Mouse (Mus musculus) liver, postnatal 0 days (tissue): ENCODE data around the gene Faah. TPM values are rescaled to one million over a fixed set of nuclear protein-coding genes. Genes with fewer than 3 reads are reported as not detected.

Experiments
- ATAC-seq: fragments of 200-750 bp; cut with Nextera tagmentation; 2 replicates; pipeline ENCODE4 v1.8.0; 2017; ENCODE audit warnings: mild to moderate bottlenecking, moderate library complexity
- DNase-seq: peaks from one replicate; pipeline ENCODE4 v3.0.0-alpha.2; 2016
- H3K27ac ChIP-seq: fragments of 300-500 bp; sonication (generic); 2 replicates; pipeline ENCODE4 v1.5.1; 2014; ENCODE audit warnings: antibody characterized with exemption, moderate library complexity, mild to moderate bottlenecking, low read depth
- H3K27me3 ChIP-seq: fragments of 300-500 bp; sonication (generic); 2 replicates; pipeline ENCODE4 v1.6.1; 2014; ENCODE audit warnings: low read length, control low read depth, mixed read lengths; ENCODE audit not compliant: insufficient read depth
- H3K36me3 ChIP-seq: fragments of 300-500 bp; sonication (generic); replicated peaks from 2 replicates; pipeline ENCODE4 v1.6.1; 2014; ENCODE audit warnings: mild to moderate bottlenecking, control low read depth, low read length, moderate library complexity, mixed read lengths; ENCODE audit not compliant: insufficient read depth
- H3K4me1 ChIP-seq: fragments of 300-500 bp; sonication (generic); 2 replicates; pipeline ENCODE4 v1.6.1; 2014; ENCODE audit warnings: antibody characterized with exemption, mild to moderate bottlenecking, control low read depth; ENCODE audit not compliant: insufficient read depth
- H3K4me2 ChIP-seq: fragments of 300-500 bp; sonication (generic); 2 replicates; pipeline ENCODE4 v1.6.1; 2014; ENCODE audit warnings: low read depth, mild to moderate bottlenecking, low read length, moderate library complexity, mixed read lengths
- H3K4me3 ChIP-seq: fragments of 300-500 bp; sonication (generic); 2 replicates; pipeline ENCODE4 v1.5.1; 2014; ENCODE audit warnings: low read depth, low read length
- H3K9ac ChIP-seq: fragments of 300-500 bp; sonication (generic); replicated peaks from 2 replicates; pipeline ENCODE4 v1.6.1; 2014; ENCODE audit warnings: mild to moderate bottlenecking, moderate library complexity
- H3K9me3 ChIP-seq: fragments of 300-500 bp; sonication (generic); 2 replicates; pipeline ENCODE4 v1.6.1; 2016; ENCODE audit warnings: mild to moderate bottlenecking, control low read depth, low read length, mixed read lengths
- CTCF ChIP-seq: sonication (generic); IDR thresholded peaks from 2 replicates; pipeline ENCODE4 v1.5.1; 2016; ENCODE audit warnings: antibody characterized with exemption, low read depth
- EP300 ChIP-seq: IDR thresholded peaks from 2 replicates; pipeline ENCODE4 v1.6.1; 2016; ENCODE audit warnings: antibody characterized with exemption, low read depth, mild to moderate bottlenecking
- WGBS: fragments of 180-500 bp; shearing (Covaris S2); extraction: QIAGEN DNeasy Blood & Tissue Kit; methylation state at CpG from one replicate; pipeline ENCODE4 v1.1.7; 2014; ENCODE audit not compliant: insufficient replicate concordance; 5-methylcytosine and 5-hydroxymethylcytosine counted together
- polyA plus RNA-seq: library from polyadenylated mRNA; unstranded; fragments of >200 nt; fragmentation: Nextera tagmentation; extraction: Ambion mirVana; gene quantifications from 2 replicates; pipeline ENCODE4 v1.2.1, GENCODE M21; 2015

Faah gene
- polyA plus RNA-seq, 1 experiment from 2014 or later, result 31.4 TPM

DNA sequence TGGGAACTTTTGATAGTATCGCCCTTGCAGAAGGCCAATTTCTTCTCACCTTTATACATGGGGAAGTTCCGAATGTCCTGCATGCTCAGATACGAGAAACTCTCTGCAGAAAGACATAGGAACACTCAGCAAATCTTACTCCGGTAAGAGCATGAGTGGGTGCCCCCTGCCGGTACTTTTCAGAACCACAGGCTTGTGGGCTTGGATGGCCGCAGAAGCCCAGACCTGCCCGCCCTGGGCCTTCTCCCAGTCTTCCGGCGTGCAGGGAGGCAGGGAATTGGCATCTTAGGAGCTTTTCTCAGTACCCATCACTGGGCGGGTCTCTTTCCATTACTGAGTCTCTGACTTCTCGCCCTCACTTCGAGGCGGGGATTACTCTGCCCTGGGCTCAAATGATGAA is 33.6 kb downstream of the Faah start:
- Histone ChIP-seq H3K27ac (no peak overlapping the region), H3K9ac (no peak overlapping the region), H3K4me3 (no peak overlapping the region), H3K9me3 (no peaks in the 10 kb centered on the region), H3K36me3 (no peaks in the 10 kb centered on the region), H3K4me1 (0 out of 2 replicates have a peak, but pooled peaks cover 8% of the 10 kb centered on the region), H3K4me2 (no peak overlapping the region), H3K27me3 (peaks cover 20% of the 10 kb centered on the region)
- under 1% methylated on average over 13 of the region's 13 CpGs for WGBS
- ATAC-seq (peak; percentile 44; the same call in 1 of the 2 replicates), DNase-seq (peak; percentile 86)
- TF ChIP-seq CTCF (peak; percentile 81), EP300 (no peak)

DNA sequence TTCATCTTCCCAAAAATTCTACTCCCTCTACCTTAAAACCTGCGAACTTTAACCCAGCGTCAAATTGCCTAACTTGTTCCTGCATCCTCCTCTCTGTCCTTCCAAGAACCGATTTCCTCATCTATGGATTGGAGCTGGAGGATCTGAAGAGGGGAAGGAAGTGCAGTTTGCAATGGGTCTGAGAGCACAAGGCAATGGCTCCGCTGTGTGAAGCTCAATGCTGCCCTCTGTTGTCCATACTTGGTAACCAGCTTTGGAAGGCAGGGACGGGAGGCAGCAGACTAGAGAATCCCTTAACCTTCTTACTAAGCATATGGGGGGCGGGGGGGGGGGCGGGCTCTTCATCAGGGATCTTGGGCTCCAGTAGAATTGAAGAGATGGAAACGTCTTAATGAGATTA is 37.0 kb downstream of the Faah start:
- Histone ChIP-seq H3K4me3 (no peak overlapping the region), H3K36me3 (no peaks in the 10 kb centered on the region), H3K9me3 (no peaks in the 10 kb centered on the region), H3K27me3 (peaks cover 45% of the 10 kb centered on the region), H3K27ac (no peak overlapping the region), H3K9ac (no peak overlapping the region), H3K4me2 (no peak overlapping the region), H3K4me1 (0 out of 2 replicates have a peak, but pooled peaks cover 8% of the 10 kb centered on the region)
- TF ChIP-seq EP300 (no peak), CTCF (peak; percentile 89)
- 0 out of 2 replicates have a peak, but pooled peaks have one; percentile 47 for ATAC-seq
- 0% methylated on average over 8 of the region's 8 CpGs for WGBS
- peak; percentile 75 for DNase-seq

DNA sequence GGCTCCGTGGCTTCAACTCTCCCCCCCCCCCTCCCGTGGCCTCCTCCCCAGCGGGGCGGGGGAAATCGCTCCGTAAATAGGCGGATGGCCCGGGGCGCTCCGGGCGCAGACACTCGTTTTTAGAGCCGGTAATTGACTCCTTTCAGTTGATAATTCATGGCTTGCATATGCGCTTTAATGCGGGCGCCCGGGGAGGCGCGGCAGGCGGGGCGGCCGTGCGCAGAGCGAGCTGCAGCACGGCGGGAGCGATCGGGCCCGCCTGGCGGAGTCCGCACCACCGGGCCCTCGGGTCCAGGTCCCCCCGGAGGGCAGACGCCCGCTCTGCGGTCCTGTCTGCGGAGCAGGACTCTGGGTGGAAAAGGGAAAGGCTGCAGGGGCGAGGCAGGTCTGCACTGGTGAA is 38.3 kb downstream of the Faah start:
- Histone ChIP-seq H3K9me3 (no peaks in the 10 kb centered on the region), H3K9ac (no peak overlapping the region), H3K36me3 (no peaks in the 10 kb centered on the region), H3K4me3 (peak overlapping the region; percentile 26), H3K4me2 (peak overlapping the region; percentile 40), H3K4me1 (0 out of 2 replicates have a peak, but pooled peaks cover 6% of the 10 kb centered on the region), H3K27ac (no peak overlapping the region), H3K27me3 (peaks cover 46% of the 10 kb centered on the region)
- TF ChIP-seq CTCF, result no peak
- no peak for TF ChIP-seq EP300
- WGBS, result 2% methylated on average over 34 of the region's 39 CpGs
- no peak for DNase-seq
- no peak for ATAC-seq

DNA sequence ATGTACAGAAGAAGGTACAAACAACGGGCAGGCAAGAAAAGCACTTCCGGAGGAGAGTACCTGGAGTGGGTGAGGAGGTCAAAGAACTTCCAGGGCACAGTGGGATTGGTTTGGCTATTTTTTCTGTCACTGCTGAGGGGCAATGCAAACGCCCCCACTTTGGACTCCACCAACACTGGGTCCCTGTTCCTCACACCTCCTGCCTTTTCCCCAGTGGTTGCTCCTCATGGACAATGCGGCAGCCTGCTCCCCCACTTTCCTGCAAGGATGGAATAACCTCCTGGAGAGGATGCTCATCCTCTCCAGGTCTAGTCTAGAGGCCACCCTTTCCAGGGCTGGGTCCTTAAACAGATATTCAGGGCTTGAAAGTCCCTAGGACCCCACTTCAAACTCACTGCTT is 38.8 kb downstream of the Faah start:
- no peak for ATAC-seq
- no peak overlapping the region for H3K9ac ChIP-seq
- 0 out of 2 replicates have a peak, but pooled peaks cover 4% of the 10 kb centered on the region for H3K4me1 ChIP-seq
- no peak overlapping the region for H3K4me2 ChIP-seq
- WGBS, result 30% methylated on average over 4 of the region's 4 CpGs
- DNase-seq, result no peak
- no peaks in the 10 kb centered on the region for H3K9me3 ChIP-seq
- TF ChIP-seq CTCF, result no peak
- no peak for TF ChIP-seq EP300
- H3K4me3 ChIP-seq, result no peak overlapping the region
- H3K27me3 ChIP-seq, result peaks cover 46% of the 10 kb centered on the region
- no peak overlapping the region for H3K27ac ChIP-seq
- H3K36me3 ChIP-seq, result no peaks in the 10 kb centered on the region

DNA sequence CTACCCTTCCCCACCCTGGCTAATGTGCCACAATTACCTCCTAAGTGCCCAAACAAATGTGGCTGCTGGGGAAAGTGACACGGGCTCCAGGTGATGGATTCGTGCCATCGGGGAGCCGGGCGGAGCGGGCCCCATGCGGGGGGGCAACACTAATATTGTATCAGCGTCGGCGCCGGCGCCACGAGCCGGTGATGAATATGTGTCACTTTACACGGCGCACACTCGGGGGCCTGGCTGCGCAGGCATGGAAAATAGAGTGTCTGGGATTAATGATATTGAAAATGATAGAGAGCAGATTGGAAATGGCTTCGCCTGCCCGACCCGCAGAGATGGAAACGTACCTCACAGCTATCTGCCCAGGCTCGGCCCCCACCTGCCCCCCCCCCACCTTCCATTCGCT is 45.2 kb downstream of the Faah start:
- WGBS, result 57% methylated on average over 24 of the region's 24 CpGs

DNA sequence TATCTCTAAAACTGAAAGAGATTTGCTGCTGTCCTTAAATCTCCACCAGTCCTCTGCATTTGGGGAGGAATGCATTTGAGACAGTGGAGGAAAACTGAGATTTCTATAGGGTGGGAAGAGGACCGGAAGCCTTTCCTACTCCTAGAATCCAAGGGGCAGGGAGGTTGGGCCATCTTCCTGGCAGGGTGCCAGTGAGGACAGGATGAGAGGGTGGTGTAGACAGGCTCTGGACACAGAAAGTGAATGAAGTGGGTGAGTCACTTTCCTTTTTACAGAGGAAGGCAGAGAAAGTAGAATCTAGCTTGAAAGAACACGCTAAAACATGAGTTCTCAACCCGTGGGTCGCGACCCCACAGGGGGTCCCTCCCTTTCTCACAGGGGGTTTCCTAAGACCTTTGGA is 53.3 kb downstream of the Faah start:
- TF ChIP-seq EP300 (no peak), CTCF (no peak)
- no peak for ATAC-seq
- no peaks in the 10 kb centered on the region for H3K36me3 ChIP-seq
- no peak overlapping the region for H3K4me2 ChIP-seq
- WGBS, result 9% methylated on average over 5 of the region's 5 CpGs
- no peaks in the 10 kb centered on the region for H3K9me3 ChIP-seq
- no peak overlapping the region for H3K27ac ChIP-seq
- peak; percentile 31 for DNase-seq
- no peak overlapping the region for H3K9ac ChIP-seq
- peaks cover 58% of the 10 kb centered on the region for H3K27me3 ChIP-seq
- no peak overlapping the region for H3K4me3 ChIP-seq
- H3K4me1 ChIP-seq, result peaks cover 3% of the 10 kb centered on the region; the same call in 1 of the 2 replicates

More for the DNA sequence above, 45.2 kb downstream of the Faah start:
- no peak overlapping the region for H3K4me2 ChIP-seq
- H3K27me3 ChIP-seq, result peaks cover 33% of the 10 kb centered on the region
- H3K4me1 ChIP-seq, result no peaks in the 10 kb centered on the region
- DNase-seq, result no peak
- no peak overlapping the region for H3K9ac ChIP-seq
- H3K36me3 ChIP-seq, result no peaks in the 10 kb centered on the region
- no peak for ATAC-seq
- H3K27ac ChIP-seq, result no peak overlapping the region
- H3K9me3 ChIP-seq, result no peaks in the 10 kb centered on the region
- TF ChIP-seq CTCF, result no peak
- TF ChIP-seq EP300, result no peak
- H3K4me3 ChIP-seq, result no peak overlapping the region
